Mouse (Mus musculus): ENCODE measurements around the gene Stard5. TPM values are rescaled to one million over a fixed set of nuclear protein-coding genes. Genes with fewer than 3 reads are reported as not detected.

The Stard5 gene
- polyA plus RNA-seq, 1 experiment from 2014 or later, result 45.9 TPM

DNA sequence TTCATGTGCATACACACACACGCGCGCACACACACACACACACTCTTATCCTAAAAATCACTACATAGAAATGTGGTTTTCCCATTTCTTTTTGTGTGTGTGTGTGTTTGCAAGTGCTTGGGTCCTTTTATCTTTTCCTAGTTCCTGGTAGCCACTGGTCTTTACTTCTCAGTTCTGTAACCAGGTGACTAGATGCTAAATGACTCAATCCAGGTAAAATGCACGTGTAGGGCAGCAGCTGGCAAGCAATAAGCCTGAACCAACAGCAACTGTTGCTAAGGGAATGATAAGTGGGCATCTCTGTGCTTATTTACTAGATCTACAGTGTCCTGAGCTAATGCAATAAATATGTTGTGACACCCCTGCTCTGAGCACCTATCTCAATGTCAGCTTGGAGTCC is 4.4 kb upstream of the Stard5 start:
- ATAC-seq (replicated peaks; ENCODE audit: low FRiP score, low read depth) (no peak), DNase-seq (ENCODE audit: low spot score) (no peak)
- Histone ChIP-seq H3K4me1 (replicated peaks; ENCODE audit: insufficient read depth, low read length) (peaks cover 6% of the 10 kb centered on the region), H3K9ac (ENCODE audit: low read depth, low read length) (no peak overlapping the region), H3K27ac (no peak overlapping the region), H3K9me3 (replicated peaks; ENCODE audit: low read length) (no peaks in the 10 kb centered on the region), H3K4me2 (ENCODE audit: low read length) (no peak overlapping the region), H3K27me3 (ENCODE audit: insufficient read depth, low read length) (no peaks in the 10 kb centered on the region), H3K36me3 (ENCODE audit: insufficient read depth, low read length) (no peaks in the 10 kb centered on the region), H3K4me3 (replicated peaks; ENCODE audit: low read depth, low read length) (no peak overlapping the region)
- 81% methylated on average over 4 of the region's 4 CpGs for WGBS
- no peak for TF ChIP-seq CTCF (IDR thresholded peaks at IDR 0.05; ENCODE audit: low read depth)

DNA sequence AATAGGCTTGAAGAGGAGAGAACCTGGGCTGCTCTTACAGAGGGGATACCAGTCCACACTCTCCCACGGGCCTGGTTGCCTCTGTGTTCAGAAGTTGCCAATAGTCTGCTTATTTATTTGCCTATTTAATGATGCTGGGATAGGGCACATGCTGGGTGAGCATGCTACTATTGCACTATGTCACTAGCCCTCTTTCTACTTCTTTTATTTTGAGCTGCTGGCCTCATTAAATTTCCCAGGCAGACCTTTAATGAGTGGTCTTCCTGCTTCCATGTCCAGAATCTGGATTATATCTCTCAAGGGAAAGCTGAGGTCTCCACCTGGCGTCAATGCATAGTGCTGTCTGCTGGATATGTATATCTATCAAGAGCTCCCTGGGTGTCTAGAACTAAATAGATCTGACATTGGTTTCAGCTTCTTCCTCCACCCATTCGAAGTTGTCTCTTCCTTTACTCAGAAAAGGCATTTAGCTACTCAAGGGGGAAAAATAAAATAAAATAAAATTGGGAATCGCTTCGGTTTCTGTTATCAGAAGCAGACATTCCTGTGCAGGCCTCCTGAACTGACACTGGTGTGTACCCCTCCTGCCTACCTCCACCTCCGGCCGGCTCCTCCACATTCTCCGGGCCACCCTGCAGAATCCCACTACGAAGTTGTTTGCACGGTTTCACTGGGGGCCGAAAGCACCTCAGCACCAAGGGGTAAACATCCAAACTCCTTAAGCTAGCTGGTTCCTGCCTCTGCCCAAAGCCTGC is 509 bp upstream of the Stard5 start:
- Histone ChIP-seq H3K9ac (ENCODE audit: low read depth, low read length) (peak overlapping the region; percentile 51; the same call in 1 of the 2 replicates), H3K4me2 (ENCODE audit: low read length) (peak overlapping the region; percentile 87), H3K36me3 (ENCODE audit: insufficient read depth, low read length) (no peaks in the 10 kb centered on the region), H3K4me3 (replicated peaks; ENCODE audit: low read depth, low read length) (peak overlapping the region; percentile 71), H3K27me3 (ENCODE audit: insufficient read depth, low read length) (no peaks in the 10 kb centered on the region), H3K27ac (peak overlapping the region; percentile 76), H3K9me3 (replicated peaks; ENCODE audit: low read length) (no peaks in the 10 kb centered on the region), H3K4me1 (replicated peaks; ENCODE audit: insufficient read depth, low read length) (peaks cover 15% of the 10 kb centered on the region)
- peak; percentile 47 for TF ChIP-seq CTCF (IDR thresholded peaks at IDR 0.05; ENCODE audit: low read depth)
- 8% methylated on average over 11 of the region's 11 CpGs for WGBS
- peak; percentile 8 for ATAC-seq (replicated peaks; ENCODE audit: low FRiP score, low read depth)
- peak; percentile 52 for DNase-seq (ENCODE audit: low spot score)

DNA sequence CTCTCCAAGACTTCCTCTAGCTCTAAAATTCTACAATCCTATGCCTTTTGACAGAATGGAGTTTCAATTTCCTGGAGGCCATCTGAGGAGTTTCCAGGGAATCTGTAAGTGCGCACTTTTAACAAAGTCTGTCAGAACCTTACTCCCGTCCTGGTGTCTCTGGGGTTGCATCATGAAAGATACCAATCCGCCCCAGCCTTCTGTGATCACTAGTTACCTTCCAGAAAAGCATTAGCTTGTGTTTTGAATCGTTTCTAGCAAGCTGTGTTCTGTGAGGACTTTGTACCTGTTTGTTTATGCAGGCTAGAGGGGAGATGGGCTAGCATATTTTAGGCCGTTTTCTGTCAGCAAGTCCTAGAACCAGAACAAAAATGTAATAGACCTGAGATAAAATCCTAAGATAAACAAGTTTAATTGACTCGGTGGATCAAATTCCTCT is 942 bp downstream of the Stard5 start:
- DNase-seq (ENCODE audit: low spot score), result no peak
- Histone ChIP-seq H3K27ac (peak overlapping the region; percentile 87; the same call in 1 of the 2 replicates), H3K4me2 (ENCODE audit: low read length) (peak overlapping the region; percentile 87), H3K36me3 (ENCODE audit: insufficient read depth, low read length) (no peaks in the 10 kb centered on the region), H3K9ac (ENCODE audit: low read depth, low read length) (peak overlapping the region; percentile 80; the same call in 1 of the 2 replicates), H3K4me3 (replicated peaks; ENCODE audit: low read depth, low read length) (peak overlapping the region; percentile 71), H3K9me3 (replicated peaks; ENCODE audit: low read length) (no peaks in the 10 kb centered on the region), H3K4me1 (replicated peaks; ENCODE audit: insufficient read depth, low read length) (peaks cover 15% of the 10 kb centered on the region), H3K27me3 (ENCODE audit: insufficient read depth, low read length) (no peaks in the 10 kb centered on the region)
- 34% methylated on average over 6 of the region's 6 CpGs for WGBS
- no peak for TF ChIP-seq CTCF (IDR thresholded peaks at IDR 0.05; ENCODE audit: low read depth)
- ATAC-seq (replicated peaks; ENCODE audit: low FRiP score, low read depth), result no peak

DNA sequence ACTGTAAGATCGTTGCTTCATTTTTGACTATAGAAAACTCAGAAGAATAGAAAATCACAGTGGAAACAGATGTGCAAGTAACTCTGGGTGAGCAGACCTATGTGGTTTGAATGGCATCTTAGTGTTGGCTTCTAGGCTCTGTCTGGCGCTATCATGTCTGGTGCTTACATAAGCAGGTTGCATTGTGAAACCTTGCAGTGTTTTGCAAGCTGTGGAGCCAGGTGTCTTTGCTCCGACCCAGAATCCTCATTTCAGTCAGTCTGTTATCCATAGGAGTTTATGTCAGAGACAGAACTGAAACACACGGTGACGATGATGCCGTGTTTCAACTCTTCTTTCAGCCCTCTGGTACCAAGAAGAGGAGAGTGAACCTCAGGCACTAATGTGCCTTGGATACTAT is 2.1 kb downstream of the Stard5 start:
- Histone ChIP-seq H3K27ac (no peak overlapping the region), H3K4me3 (replicated peaks; ENCODE audit: low read depth, low read length) (no peak overlapping the region), H3K4me1 (replicated peaks; ENCODE audit: insufficient read depth, low read length) (peaks cover 15% of the 10 kb centered on the region), H3K4me2 (ENCODE audit: low read length) (no peak overlapping the region), H3K36me3 (ENCODE audit: insufficient read depth, low read length) (peaks cover 7% of the 10 kb centered on the region), H3K9me3 (replicated peaks; ENCODE audit: low read length) (no peaks in the 10 kb centered on the region), H3K9ac (ENCODE audit: low read depth, low read length) (no peak overlapping the region), H3K27me3 (ENCODE audit: insufficient read depth, low read length) (no peaks in the 10 kb centered on the region)
- DNase-seq (ENCODE audit: low spot score) (no peak), ATAC-seq (replicated peaks; ENCODE audit: low FRiP score, low read depth) (no peak)
- WGBS, result 87% methylated on average over 6 of the region's 6 CpGs
- no peak for TF ChIP-seq CTCF (IDR thresholded peaks at IDR 0.05; ENCODE audit: low read depth)

DNA sequence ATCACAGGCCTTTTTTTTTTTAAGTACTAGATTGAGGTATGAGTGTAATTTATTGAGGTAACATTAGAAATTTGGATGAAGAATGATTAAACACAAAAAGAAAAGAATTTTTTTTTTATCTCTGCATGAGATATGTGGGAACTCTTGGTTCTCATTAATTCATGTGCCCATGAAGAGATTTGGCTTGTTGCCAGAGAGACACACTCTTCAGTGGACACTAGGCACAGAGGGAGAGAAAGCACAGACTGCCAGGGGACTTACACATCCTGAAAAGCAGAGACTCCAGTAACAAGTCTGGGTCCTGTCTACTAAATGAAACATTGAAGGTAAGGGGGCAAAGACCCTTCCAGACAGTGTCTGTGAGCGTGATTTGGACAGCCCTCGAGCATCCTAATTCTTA is 4.0 kb downstream of the Stard5 start:
- no peak for ATAC-seq (replicated peaks; ENCODE audit: low FRiP score, low read depth)
- Histone ChIP-seq H3K27ac (no peak overlapping the region), H3K4me1 (replicated peaks; ENCODE audit: insufficient read depth, low read length) (peaks cover 15% of the 10 kb centered on the region), H3K4me2 (ENCODE audit: low read length) (no peak overlapping the region), H3K27me3 (ENCODE audit: insufficient read depth, low read length) (no peaks in the 10 kb centered on the region), H3K9me3 (replicated peaks; ENCODE audit: low read length) (no peaks in the 10 kb centered on the region), H3K4me3 (replicated peaks; ENCODE audit: low read depth, low read length) (no peak overlapping the region), H3K9ac (ENCODE audit: low read depth, low read length) (no peak overlapping the region), H3K36me3 (ENCODE audit: insufficient read depth, low read length) (peaks cover 13% of the 10 kb centered on the region)
- WGBS, result 93% methylated on average over 2 of the region's 2 CpGs
- no peak for TF ChIP-seq CTCF (IDR thresholded peaks at IDR 0.05; ENCODE audit: low read depth)
- no peak for DNase-seq (ENCODE audit: low spot score)

DNA sequence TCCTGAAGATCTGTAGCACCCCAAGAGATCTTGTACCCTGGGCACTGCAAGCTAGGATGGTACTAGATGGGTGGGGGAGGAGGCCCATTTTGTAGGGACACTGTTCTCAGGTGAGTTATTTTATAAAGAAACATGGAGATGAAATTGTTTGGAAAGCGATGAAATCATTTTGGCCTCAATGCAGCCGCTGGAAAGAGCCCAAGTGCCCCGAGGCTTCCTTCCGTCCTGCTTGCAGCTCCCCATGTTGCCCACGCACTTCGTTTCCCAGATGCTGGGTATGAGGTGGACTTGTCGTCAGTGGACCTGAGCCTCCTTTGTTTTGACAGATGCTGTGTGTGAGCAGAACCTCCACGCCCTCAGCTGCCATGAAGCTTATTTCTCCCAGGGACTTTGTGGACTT is 4.7 kb downstream of the Stard5 start:
- ATAC-seq (replicated peaks; ENCODE audit: low FRiP score, low read depth) (no peak), DNase-seq (ENCODE audit: low spot score) (no peak)
- Histone ChIP-seq H3K4me3 (replicated peaks; ENCODE audit: low read depth, low read length) (no peak overlapping the region), H3K9ac (ENCODE audit: low read depth, low read length) (no peak overlapping the region), H3K9me3 (replicated peaks; ENCODE audit: low read length) (no peaks in the 10 kb centered on the region), H3K27me3 (ENCODE audit: insufficient read depth, low read length) (no peaks in the 10 kb centered on the region), H3K36me3 (ENCODE audit: insufficient read depth, low read length) (peaks cover 17% of the 10 kb centered on the region), H3K27ac (no peak overlapping the region), H3K4me2 (ENCODE audit: low read length) (no peak overlapping the region), H3K4me1 (replicated peaks; ENCODE audit: insufficient read depth, low read length) (peaks cover 9% of the 10 kb centered on the region; the same call in 1 of the 2 replicates)
- TF ChIP-seq CTCF (IDR thresholded peaks at IDR 0.05; ENCODE audit: low read depth), result no peak
- WGBS, result 86% methylated on average over 8 of the region's 8 CpGs
